Mouse (Mus musculus): ENCODE results near the gene Ryr1. TPM values are rescaled to one million over a fixed set of nuclear protein-coding genes. Genes with fewer than 3 reads are reported as not detected.
A peak's percentile ranks its signal among the peaks of the same experiment; 100 is the strongest.

The Ryr1 gene
- polyA plus RNA-seq, 1 experiment from 2014 or later, result 5.2 TPM

DNA sequence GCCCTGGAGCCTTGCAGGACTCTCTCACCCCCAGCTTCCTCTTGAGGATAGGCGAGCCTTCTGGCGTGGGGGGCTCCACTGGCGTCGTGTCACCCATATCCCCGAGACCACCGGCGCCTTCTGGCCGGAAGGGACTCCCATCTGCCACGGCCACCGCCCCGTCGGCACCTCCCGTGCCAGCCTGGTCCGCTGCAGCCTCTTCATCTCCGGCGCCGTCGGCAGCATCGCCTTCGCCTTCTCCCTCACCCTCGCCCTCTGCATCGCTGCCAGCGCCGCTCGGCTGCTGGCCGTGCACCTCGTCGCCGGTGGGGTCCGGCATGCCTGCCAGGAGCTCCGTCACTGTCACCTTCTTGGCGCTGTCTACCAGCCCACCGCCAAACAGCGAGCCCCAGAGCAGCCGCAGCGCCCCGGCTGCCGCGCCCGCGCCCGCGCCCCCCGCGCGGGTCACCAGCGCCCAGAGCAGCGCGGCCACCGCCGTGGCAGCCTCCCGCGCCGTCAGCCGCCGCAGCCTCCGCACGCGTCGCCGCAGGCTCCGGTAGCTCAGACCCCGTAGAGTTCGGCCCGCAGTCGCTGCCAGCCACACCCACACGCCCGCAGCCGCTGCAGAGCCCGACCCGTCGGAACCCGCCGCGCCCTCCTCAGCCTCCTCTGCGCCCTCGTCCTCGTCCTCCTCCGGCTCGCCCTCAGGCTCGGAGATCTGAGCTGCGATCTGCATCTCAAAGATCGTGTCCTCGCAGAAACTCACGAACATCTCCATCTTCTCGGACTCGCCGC, 105.3 kb downstream of the Ryr1 start:
- Histone ChIP-seq H3K9me3 (replicated peaks) (peaks cover 6% of the 10 kb centered on the region; the same call in 1 of the 2 replicates), H3K4me3 (peak overlapping the region; percentile 44), H3K27ac (no peak overlapping the region), H3K4me2 (replicated peaks) (peak overlapping the region; percentile 69), H3K9ac (peak overlapping the region; percentile 49), H3K4me1 (peaks cover 8% of the 10 kb centered on the region), H3K27me3 (peaks cover 53% of the 10 kb centered on the region), H3K36me3 (no peaks in the 10 kb centered on the region)
- WGBS, result 6% methylated on average over 65 of the region's 88 CpGs
- no peak for ATAC-seq (ENCODE audit: low FRiP score)

DNA sequence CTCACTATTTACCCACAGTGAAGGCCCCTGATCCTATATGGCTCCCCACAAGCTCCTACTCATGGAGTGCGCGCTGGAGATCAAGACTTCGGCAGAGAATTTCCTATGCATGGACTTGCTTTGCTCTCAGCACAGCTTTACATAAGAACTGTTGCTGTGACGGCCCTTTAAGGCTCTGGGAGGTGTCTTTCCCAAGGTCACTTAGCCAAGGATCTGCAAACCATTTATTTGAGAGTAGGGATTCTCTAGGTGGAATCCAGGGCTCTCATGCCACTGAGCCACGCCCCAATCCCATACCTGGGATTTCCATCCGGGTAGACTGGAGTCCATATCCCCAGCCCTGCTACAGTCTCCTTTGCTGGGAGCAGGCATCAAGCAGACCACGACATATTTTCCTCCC, 107.8 kb downstream of the Ryr1 start:
- H3K4me1 ChIP-seq, result peaks cover 8% of the 10 kb centered on the region
- H3K4me3 ChIP-seq, result no peak overlapping the region
- H3K36me3 ChIP-seq, result no peaks in the 10 kb centered on the region
- no peak overlapping the region for H3K27ac ChIP-seq
- H3K9ac ChIP-seq, result no peak overlapping the region
- ATAC-seq (ENCODE audit: low FRiP score), result no peak
- WGBS, result 82% methylated on average over 7 of the region's 7 CpGs
- H3K4me2 ChIP-seq (replicated peaks), result no peak overlapping the region
- peaks cover 6% of the 10 kb centered on the region; the same call in 1 of the 2 replicates for H3K9me3 ChIP-seq (replicated peaks)
- peaks cover 53% of the 10 kb centered on the region for H3K27me3 ChIP-seq

DNA sequence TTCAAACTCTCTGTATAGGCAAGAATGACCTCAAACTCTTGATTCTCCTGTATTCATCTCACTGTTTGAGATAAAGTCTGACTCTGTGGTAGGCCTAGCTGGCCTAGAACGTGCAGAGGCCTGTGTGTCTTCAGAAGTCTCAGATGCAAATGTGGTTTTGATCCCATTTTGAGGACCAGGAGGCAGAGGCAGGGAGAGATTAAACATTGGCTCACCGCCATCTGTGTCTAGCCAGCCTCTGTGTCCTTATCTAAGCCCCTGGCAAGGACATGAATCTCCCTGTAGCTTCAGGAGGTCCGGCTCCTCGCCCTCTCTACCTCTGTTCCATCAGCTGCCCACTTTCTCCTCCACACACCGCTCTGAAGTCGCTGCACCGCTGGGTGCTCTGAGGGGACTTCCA, 108.5 kb downstream of the Ryr1 start:
- Histone ChIP-seq H3K36me3 (no peaks in the 10 kb centered on the region), H3K4me1 (peaks cover 8% of the 10 kb centered on the region), H3K4me3 (no peak overlapping the region), H3K27me3 (peaks cover 52% of the 10 kb centered on the region), H3K9ac (no peak overlapping the region), H3K4me2 (replicated peaks) (no peak overlapping the region), H3K9me3 (replicated peaks) (peaks cover 6% of the 10 kb centered on the region; the same call in 1 of the 2 replicates), H3K27ac (no peak overlapping the region)
- ATAC-seq (ENCODE audit: low FRiP score), result no peak
- 86% methylated on average over 7 of the region's 7 CpGs for WGBS

DNA sequence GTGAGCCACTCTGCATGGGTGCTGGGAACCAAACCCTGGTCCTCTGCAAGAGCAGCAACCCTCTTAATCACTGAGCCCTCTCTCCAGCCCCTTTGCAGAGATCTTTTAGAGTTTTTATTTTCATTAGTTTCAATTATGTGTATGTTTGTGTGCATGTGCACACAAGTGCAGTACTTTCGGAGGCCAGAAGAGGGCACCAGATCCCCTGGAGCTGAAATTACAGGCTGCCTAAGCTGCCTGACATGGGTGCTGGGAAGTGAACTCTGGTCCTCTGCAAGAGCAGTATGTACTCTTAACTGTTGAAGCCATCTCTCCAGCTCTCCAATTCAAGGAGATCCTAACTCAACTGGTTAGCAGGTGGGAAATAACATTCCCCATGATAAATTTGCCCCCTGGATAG, 110.0 kb downstream of the Ryr1 start:
- no peak overlapping the region for H3K4me3 ChIP-seq
- no peak for ATAC-seq (ENCODE audit: low FRiP score)
- peaks cover 38% of the 10 kb centered on the region for H3K27me3 ChIP-seq
- 96% methylated on average over 1 of the region's 1 CpGs for WGBS
- H3K9me3 ChIP-seq (replicated peaks), result peaks cover 6% of the 10 kb centered on the region; the same call in 1 of the 2 replicates
- no peaks in the 10 kb centered on the region for H3K36me3 ChIP-seq
- H3K4me1 ChIP-seq, result peaks cover 8% of the 10 kb centered on the region
- H3K27ac ChIP-seq, result no peak overlapping the region
- H3K9ac ChIP-seq, result no peak overlapping the region
- no peak overlapping the region for H3K4me2 ChIP-seq (replicated peaks)

DNA sequence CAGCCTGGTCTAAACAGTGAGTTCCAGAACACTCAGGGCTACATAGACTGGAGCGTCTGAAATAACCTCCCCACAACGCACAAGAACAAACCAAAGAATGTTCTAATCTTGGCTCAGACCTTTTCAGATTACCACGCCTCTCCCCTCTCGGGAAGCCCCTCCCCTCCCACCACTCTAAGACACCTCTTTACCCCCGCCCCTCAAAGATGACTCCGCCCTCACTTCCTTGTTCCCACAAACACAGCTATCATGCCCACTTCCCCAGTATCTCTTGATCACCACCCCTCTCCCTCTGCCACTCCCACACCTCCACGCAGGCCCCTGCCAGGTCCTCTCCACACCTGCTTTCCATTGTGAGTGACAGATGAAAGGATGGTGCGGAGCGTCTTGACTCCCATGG, 116.3 kb downstream of the Ryr1 start:
- Histone ChIP-seq H3K4me2 (replicated peaks) (no peak overlapping the region), H3K27me3 (no peaks in the 10 kb centered on the region), H3K27ac (no peak overlapping the region), H3K4me3 (no peak overlapping the region), H3K9ac (no peak overlapping the region), H3K9me3 (replicated peaks) (no peaks in the 10 kb centered on the region), H3K4me1 (no peaks in the 10 kb centered on the region), H3K36me3 (no peaks in the 10 kb centered on the region)
- WGBS, result 75% methylated on average over 9 of the region's 9 CpGs
- ATAC-seq (ENCODE audit: low FRiP score), result no peak

DNA sequence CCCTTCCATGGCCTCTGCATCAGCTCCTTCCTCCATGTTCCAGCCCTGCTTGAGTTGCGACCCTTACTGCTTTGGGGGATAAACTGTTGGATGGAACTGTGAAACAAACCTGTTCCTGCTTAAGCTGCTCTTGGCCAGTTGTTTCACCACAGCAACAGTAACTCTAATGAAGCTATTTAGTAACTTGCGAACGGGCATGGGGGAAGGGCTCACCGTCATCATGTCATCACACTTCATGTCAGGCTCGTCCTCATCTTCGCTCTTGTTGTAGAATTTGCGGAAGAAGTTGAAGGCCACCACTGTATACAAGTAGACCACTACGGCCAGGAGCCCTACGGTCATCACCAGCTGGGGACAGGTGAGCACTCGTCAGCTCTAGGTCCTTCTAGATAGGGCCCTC, 116.8 kb downstream of the Ryr1 start:
- no peak overlapping the region for H3K4me2 ChIP-seq (replicated peaks)
- no peak overlapping the region for H3K4me3 ChIP-seq
- 90% methylated on average over 10 of the region's 10 CpGs for WGBS
- no peaks in the 10 kb centered on the region for H3K27me3 ChIP-seq
- H3K4me1 ChIP-seq, result no peaks in the 10 kb centered on the region
- no peak overlapping the region for H3K27ac ChIP-seq
- ATAC-seq (ENCODE audit: low FRiP score), result no peak
- no peak overlapping the region for H3K9ac ChIP-seq
- H3K9me3 ChIP-seq (replicated peaks), result no peaks in the 10 kb centered on the region
- H3K36me3 ChIP-seq, result no peaks in the 10 kb centered on the region

DNA sequence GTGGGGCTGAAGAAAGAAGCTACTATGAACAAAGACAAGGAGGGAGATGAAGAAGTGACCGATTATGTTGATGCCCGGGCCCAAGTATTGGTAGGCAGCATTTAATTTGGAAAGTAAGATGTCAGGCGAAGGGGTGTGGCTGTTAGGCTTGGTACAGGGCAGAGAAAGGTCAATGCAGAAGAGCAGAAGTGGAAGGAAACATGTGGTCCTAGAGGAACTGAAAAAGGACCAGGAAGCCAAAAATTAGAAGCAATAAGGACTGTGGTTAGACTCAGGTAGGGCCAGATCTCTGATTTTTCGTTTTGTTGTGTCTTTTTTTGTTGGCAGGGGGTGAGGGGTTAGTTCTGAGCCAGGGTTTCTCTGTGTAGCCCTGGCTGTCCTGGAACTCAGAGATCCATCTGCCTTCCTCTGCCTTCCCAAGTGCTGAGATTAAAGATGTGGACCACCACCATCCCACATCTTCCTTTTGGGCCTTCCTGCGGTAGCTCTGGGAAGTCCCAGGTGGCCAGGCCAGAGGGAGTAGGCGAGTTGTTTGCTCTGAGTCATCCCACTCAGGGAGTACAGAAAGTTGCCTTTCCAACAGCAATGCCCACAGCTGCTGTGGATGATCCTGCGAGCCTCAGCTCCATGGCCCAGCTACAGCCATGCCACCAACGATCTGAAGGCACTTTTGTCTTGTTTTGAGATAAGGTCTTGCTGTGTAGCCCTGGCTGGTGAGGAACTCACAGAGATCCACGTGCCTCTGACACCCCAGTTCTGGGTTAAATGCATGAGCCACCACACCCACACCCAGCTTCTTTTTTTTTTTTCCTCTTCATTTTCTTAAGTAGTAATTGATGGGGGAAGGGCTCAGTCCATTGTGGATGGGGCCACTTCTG, 117.5 kb downstream of the Ryr1 start:
- H3K27ac ChIP-seq, result no peak overlapping the region
- no peaks in the 10 kb centered on the region for H3K27me3 ChIP-seq
- H3K9ac ChIP-seq, result no peak overlapping the region
- no peak overlapping the region for H3K4me3 ChIP-seq
- H3K4me1 ChIP-seq, result no peaks in the 10 kb centered on the region
- no peak overlapping the region for H3K4me2 ChIP-seq (replicated peaks)
- no peaks in the 10 kb centered on the region for H3K36me3 ChIP-seq
- no peaks in the 10 kb centered on the region for H3K9me3 ChIP-seq (replicated peaks)
- no peak for ATAC-seq (ENCODE audit: low FRiP score)
- 81% methylated on average over 9 of the region's 9 CpGs for WGBS

DNA sequence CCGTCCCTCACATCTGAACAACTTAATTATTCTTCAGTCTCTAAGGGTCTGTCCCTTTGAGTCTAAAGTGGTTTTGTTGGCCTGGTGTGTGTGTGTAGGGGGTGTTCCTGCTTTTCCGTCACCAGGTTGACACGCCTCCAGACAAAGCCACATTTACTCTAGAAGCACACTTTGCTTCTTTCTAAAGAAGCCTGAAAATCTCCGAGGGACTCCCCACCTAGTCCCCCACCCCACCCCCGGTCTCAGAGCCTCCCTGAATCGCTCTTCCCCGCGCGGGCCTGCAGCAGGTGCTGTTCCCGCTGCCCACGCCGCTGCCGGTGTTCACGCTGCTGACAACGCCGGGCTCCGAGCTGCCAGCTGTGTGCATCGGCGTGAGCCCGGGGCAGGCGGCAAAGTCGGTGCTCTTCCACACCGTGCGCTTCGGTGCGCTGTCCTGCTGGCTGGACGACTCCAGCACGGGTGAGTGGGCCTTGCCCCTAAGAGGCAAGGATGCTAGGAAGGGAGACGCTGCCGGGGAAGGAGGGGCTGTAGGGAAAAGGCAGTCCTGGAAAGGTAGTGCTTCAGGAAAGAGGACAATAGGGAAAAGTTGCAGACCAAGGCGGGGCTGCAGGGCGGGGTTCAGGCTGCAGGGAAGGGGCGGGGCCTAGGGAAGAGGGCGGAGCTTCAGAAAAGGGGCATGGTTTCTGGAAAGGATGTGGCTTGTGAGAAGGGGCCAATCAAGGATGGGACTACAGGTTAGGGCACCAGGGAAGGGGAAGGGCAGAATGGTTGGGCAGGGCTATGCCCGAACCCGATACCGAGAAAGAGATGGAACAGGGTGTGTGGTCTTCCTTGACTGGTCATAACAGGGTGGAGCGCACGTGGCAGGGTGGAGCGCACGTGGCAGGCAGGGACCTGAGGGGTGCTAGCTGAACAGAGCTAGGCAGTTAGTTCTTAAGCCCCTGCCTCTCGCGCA, 124.1 kb downstream of the Ryr1 start:
- Histone ChIP-seq H3K4me2 (replicated peaks) (peak overlapping the region; percentile 92), H3K36me3 (no peaks in the 10 kb centered on the region), H3K9me3 (replicated peaks) (no peaks in the 10 kb centered on the region), H3K4me3 (peak overlapping the region; percentile 48), H3K27me3 (peaks cover 15% of the 10 kb centered on the region), H3K4me1 (peaks cover 10% of the 10 kb centered on the region; the same call in 1 of the 2 replicates), H3K9ac (peak overlapping the region; percentile 67), H3K27ac (peak overlapping the region; percentile 44; the same call in 1 of the 2 replicates)
- 7% methylated on average over 43 of the region's 43 CpGs for WGBS
- ATAC-seq (ENCODE audit: low FRiP score), result peak; percentile 67

DNA sequence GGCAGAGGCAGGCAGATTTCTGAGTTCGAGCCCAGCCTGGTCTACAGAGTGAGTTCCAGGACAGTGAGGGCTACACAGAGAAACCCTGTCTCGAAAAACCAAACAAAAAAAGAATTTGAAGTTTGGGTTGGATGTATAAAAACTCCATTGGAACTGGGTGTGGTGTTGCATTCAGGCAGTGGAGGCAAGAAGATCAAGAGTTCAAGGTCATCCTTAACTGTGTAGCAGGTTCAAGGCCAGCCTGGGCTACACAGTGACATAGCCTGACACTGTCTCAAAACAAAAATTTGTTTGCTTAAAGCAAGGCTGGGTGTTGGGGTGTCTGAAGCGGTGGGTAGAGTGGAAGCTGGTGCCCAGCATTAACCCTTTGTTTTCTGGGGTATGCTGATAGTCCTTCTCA, 131.6 kb downstream of the Ryr1 start:
- Histone ChIP-seq H3K9me3 (replicated peaks) (no peaks in the 10 kb centered on the region), H3K36me3 (no peaks in the 10 kb centered on the region), H3K4me3 (no peak overlapping the region), H3K27ac (no peak overlapping the region), H3K9ac (no peak overlapping the region), H3K4me1 (no peaks in the 10 kb centered on the region), H3K27me3 (no peaks in the 10 kb centered on the region), H3K4me2 (replicated peaks) (no peak overlapping the region)
- no peak for ATAC-seq (ENCODE audit: low FRiP score)
- WGBS, result 87% methylated on average over 3 of the region's 3 CpGs

DNA sequence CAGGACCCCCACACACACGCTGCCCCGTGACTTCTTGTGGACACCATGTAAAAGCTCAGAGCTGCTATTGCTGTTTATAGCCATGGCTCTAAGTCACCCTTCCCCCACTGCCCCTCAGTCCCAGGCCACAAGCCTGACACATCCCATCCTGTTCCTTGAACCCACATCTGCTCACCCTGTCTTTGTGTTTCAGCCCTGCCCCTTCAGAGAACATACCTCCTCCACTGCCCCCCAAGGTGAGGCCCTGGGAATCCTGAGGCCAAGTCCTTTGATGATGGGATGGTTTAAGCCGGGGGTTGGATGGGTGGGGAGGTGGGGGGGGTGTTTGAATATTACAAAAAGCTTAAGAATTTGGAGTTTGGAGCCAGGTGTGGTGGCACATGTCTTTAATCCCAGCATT, 132.0 kb downstream of the Ryr1 start:
- ATAC-seq (ENCODE audit: low FRiP score), result no peak
- Histone ChIP-seq H3K36me3 (no peaks in the 10 kb centered on the region), H3K9ac (no peak overlapping the region), H3K4me3 (no peak overlapping the region), H3K27me3 (no peaks in the 10 kb centered on the region), H3K27ac (no peak overlapping the region), H3K4me1 (no peaks in the 10 kb centered on the region), H3K9me3 (replicated peaks) (no peaks in the 10 kb centered on the region), H3K4me2 (replicated peaks) (no peak overlapping the region)
- 91% methylated on average over 3 of the region's 3 CpGs for WGBS

DNA sequence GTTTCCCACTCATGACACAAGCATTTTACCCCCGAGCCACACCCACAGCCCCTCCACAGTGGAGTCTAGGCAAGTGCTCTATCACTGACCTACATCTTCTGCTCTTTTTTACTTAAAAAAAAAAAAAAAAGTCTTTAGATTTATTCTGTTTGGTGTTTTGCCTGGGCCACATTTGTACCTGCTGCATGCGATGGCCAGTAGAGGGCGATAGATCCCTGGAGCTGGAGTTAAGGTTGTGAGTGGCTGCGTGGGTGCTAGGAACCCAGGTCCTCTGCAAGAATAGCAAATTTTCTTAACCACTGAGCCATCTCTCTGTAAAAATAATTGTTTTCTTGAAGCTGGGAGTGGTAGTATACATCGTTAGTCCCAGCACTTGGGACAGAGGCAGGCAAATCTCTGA, 133.4 kb downstream of the Ryr1 start:
- Histone ChIP-seq H3K27ac (no peak overlapping the region), H3K27me3 (no peaks in the 10 kb centered on the region), H3K4me3 (no peak overlapping the region), H3K9ac (no peak overlapping the region), H3K4me1 (no peaks in the 10 kb centered on the region), H3K9me3 (replicated peaks) (no peaks in the 10 kb centered on the region), H3K36me3 (no peaks in the 10 kb centered on the region), H3K4me2 (replicated peaks) (no peak overlapping the region)
- no peak for ATAC-seq (ENCODE audit: low FRiP score)
- 65% methylated on average over 5 of the region's 5 CpGs for WGBS
